Mouse (Mus musculus): ENCODE measurements around the gene Gm39566. TPM values are rescaled to one million over a fixed set of nuclear protein-coding genes. Genes with fewer than 3 reads are reported as not detected.

The Gm39566 gene
- polyA plus RNA-seq, 1 experiment from 2014 or later = not detected

Other genes with a start within 250 kb of the Gm39566 start
- gene Wrap53, start 235.0 kb downstream of the Gm39566 start, polyA plus RNA-seq (2015; fragmentation: Nextera tagmentation; extraction: Ambion mirVana) = 18.2 and 20.1 TPM in 2 replicates
- 47.9 and 57.9 TPM in 2 replicates for gene Trp53, start 234.9 kb downstream of the Gm39566 start, polyA plus RNA-seq (2015; fragmentation: Nextera tagmentation; extraction: Ambion mirVana)
- 105 and 117 TPM in 2 replicates for gene Atp1b2, start 209.4 kb downstream of the Gm39566 start, polyA plus RNA-seq (2015; fragmentation: Nextera tagmentation; extraction: Ambion mirVana)
- gene Shbg, start 197.4 kb downstream of the Gm39566 start, polyA plus RNA-seq (2015; fragmentation: Nextera tagmentation; extraction: Ambion mirVana) = not detected in 2 replicates
- 22.6 and 26.2 TPM in 2 replicates for gene Sat2, start 193.3 kb downstream of the Gm39566 start, polyA plus RNA-seq (2015; fragmentation: Nextera tagmentation; extraction: Ambion mirVana)
- 32.1 and 34.6 TPM in 2 replicates for gene Fxr2, start 182.3 kb downstream of the Gm39566 start, polyA plus RNA-seq (2015; fragmentation: Nextera tagmentation; extraction: Ambion mirVana)
- gene Sox15, start 160.0 kb downstream of the Gm39566 start, polyA plus RNA-seq (2015; fragmentation: Nextera tagmentation; extraction: Ambion mirVana) = not detected in 2 replicates
- 104 and 112 TPM in 2 replicates for gene Mpdu1, start 152.7 kb downstream of the Gm39566 start, polyA plus RNA-seq (2015; fragmentation: Nextera tagmentation; extraction: Ambion mirVana)
- gene Cd68, start 149.1 kb downstream of the Gm39566 start, polyA plus RNA-seq (2015; fragmentation: Nextera tagmentation; extraction: Ambion mirVana) = 10.2 and 11.5 TPM in 2 replicates
- 382 and 471 TPM in 2 replicates for gene Eif4a1, start 142.9 kb downstream of the Gm39566 start, polyA plus RNA-seq (2015; fragmentation: Nextera tagmentation; extraction: Ambion mirVana)
- gene Senp3, start 133.2 kb downstream of the Gm39566 start, polyA plus RNA-seq (2015; fragmentation: Nextera tagmentation; extraction: Ambion mirVana) = 89.8 and 104 TPM in 2 replicates
- 0.53 and 0.77 TPM in 2 replicates for gene Tnfsf13, start 129.5 kb downstream of the Gm39566 start, polyA plus RNA-seq (2015; fragmentation: Nextera tagmentation; extraction: Ambion mirVana)
- gene Tnfsf12, start 119.4 kb downstream of the Gm39566 start, polyA plus RNA-seq (2015; fragmentation: Nextera tagmentation; extraction: Ambion mirVana) = 4.4 and 5.6 TPM in 2 replicates
- 1.6 and 2.0 TPM in 2 replicates for gene Tnfsfm13, start 119.2 kb downstream of the Gm39566 start, polyA plus RNA-seq (2015; fragmentation: Nextera tagmentation; extraction: Ambion mirVana)
- gene Polr2a, start 56.7 kb downstream of the Gm39566 start, polyA plus RNA-seq (2015; fragmentation: Nextera tagmentation; extraction: Ambion mirVana) = 12.1 and 14.9 TPM in 2 replicates
- 0.41 and 0.87 TPM in 2 replicates for gene Slc35g3, start 53.3 kb downstream of the Gm39566 start, polyA plus RNA-seq (2015; fragmentation: Nextera tagmentation; extraction: Ambion mirVana)
- 5.8 and 6.2 TPM in 2 replicates for gene Zbtb4, start 49.4 kb downstream of the Gm39566 start, polyA plus RNA-seq (2015; fragmentation: Nextera tagmentation; extraction: Ambion mirVana)
- 1.4 and 2.9 TPM in 2 replicates for gene Chrnb1, start 19.4 kb downstream of the Gm39566 start, polyA plus RNA-seq (2015; fragmentation: Nextera tagmentation; extraction: Ambion mirVana)
- gene Fgf11, start 13.4 kb downstream of the Gm39566 start, polyA plus RNA-seq (2015; fragmentation: Nextera tagmentation; extraction: Ambion mirVana) = 6.7 and 7.2 TPM in 2 replicates
- 1.3 and 1.6 TPM in 2 replicates for gene Tmem102, start 9.7 kb downstream of the Gm39566 start, polyA plus RNA-seq (2015; fragmentation: Nextera tagmentation; extraction: Ambion mirVana)
- gene Spem2, start 3.2 kb upstream of the Gm39566 start, polyA plus RNA-seq (2015; fragmentation: Nextera tagmentation; extraction: Ambion mirVana) = not detected in 2 replicates
- gene Spem1, start 6.9 kb upstream of the Gm39566 start, polyA plus RNA-seq (2015; fragmentation: Nextera tagmentation; extraction: Ambion mirVana) = 0.35 and 0.45 TPM in 2 replicates
- 19.1 and 22.4 TPM in 2 replicates for gene Nlgn2, start 22.5 kb upstream of the Gm39566 start, polyA plus RNA-seq (2015; fragmentation: Nextera tagmentation; extraction: Ambion mirVana)
- gene Tmem256, start 23.2 kb upstream of the Gm39566 start, polyA plus RNA-seq (2015; fragmentation: Nextera tagmentation; extraction: Ambion mirVana) = 341 and 379 TPM in 2 replicates
- gene Plscr3, start 31.1 kb upstream of the Gm39566 start, polyA plus RNA-seq (2015; fragmentation: Nextera tagmentation; extraction: Ambion mirVana) = 37.3 and 48.6 TPM in 2 replicates
- gene Tnk1, start 43.4 kb upstream of the Gm39566 start, polyA plus RNA-seq (2015; fragmentation: Nextera tagmentation; extraction: Ambion mirVana) = 0.10 and 0.13 TPM in 2 replicates
- gene Tmem95, start 62.7 kb upstream of the Gm39566 start, polyA plus RNA-seq (2015; fragmentation: Nextera tagmentation; extraction: Ambion mirVana) = not detected in 2 replicates
- gene Kctd11, start 66.1 kb upstream of the Gm39566 start, polyA plus RNA-seq (2015; fragmentation: Nextera tagmentation; extraction: Ambion mirVana) = 2.2 and 3.2 TPM in 2 replicates
- 0.13 and 0.25 TPM in 2 replicates for gene Acap1, start 80.2 kb upstream of the Gm39566 start, polyA plus RNA-seq (2015; fragmentation: Nextera tagmentation; extraction: Ambion mirVana)
- gene 2810408A11Rik, start 85.7 kb upstream of the Gm39566 start, polyA plus RNA-seq (2015; fragmentation: Nextera tagmentation; extraction: Ambion mirVana) = 5.5 and 6.3 TPM in 2 replicates
- 17.8 and 19.0 TPM in 2 replicates for gene Neurl4, start 85.8 kb upstream of the Gm39566 start, polyA plus RNA-seq (2015; fragmentation: Nextera tagmentation; extraction: Ambion mirVana)
- gene Gps2, start 98.6 kb upstream of the Gm39566 start, polyA plus RNA-seq (2015; fragmentation: Nextera tagmentation; extraction: Ambion mirVana) = 55.2 and 65.7 TPM in 2 replicates
- 1,120 and 1,123 TPM in 2 replicates for gene Eif5a, start 106.7 kb upstream of the Gm39566 start, polyA plus RNA-seq (2015; fragmentation: Nextera tagmentation; extraction: Ambion mirVana)
- gene Ybx2, start 120.5 kb upstream of the Gm39566 start, polyA plus RNA-seq (2015; fragmentation: Nextera tagmentation; extraction: Ambion mirVana) = 5.7 and 6.2 TPM in 2 replicates
- 4.7 and 5.8 TPM in 2 replicates for gene Slc2a4, start 132.9 kb upstream of the Gm39566 start, polyA plus RNA-seq (2015; fragmentation: Nextera tagmentation; extraction: Ambion mirVana)
- gene Cldn7, start 149.5 kb upstream of the Gm39566 start, polyA plus RNA-seq (2015; fragmentation: Nextera tagmentation; extraction: Ambion mirVana) = 0.17 and 0.33 TPM in 2 replicates
- 26.9 and 27.4 TPM in 2 replicates for gene Ctdnep1, start 165.9 kb upstream of the Gm39566 start, polyA plus RNA-seq (2015; fragmentation: Nextera tagmentation; extraction: Ambion mirVana)
- 168 and 188 TPM in 2 replicates for gene Elp5, start 167.2 kb upstream of the Gm39566 start, polyA plus RNA-seq (2015; fragmentation: Nextera tagmentation; extraction: Ambion mirVana)
- gene Gabarap, start 175.8 kb upstream of the Gm39566 start, polyA plus RNA-seq (2015; fragmentation: Nextera tagmentation; extraction: Ambion mirVana) = 576 and 581 TPM in 2 replicates
- gene Phf23, start 180.5 kb upstream of the Gm39566 start, polyA plus RNA-seq (2015; fragmentation: Nextera tagmentation; extraction: Ambion mirVana) = 54.2 and 55.4 TPM in 2 replicates
- 21.0 and 25.4 TPM in 2 replicates for gene Dvl2, start 185.3 kb upstream of the Gm39566 start, polyA plus RNA-seq (2015; fragmentation: Nextera tagmentation; extraction: Ambion mirVana)
- gene Acadvl, start 200.1 kb upstream of the Gm39566 start, polyA plus RNA-seq (2015; fragmentation: Nextera tagmentation; extraction: Ambion mirVana) = 66.6 and 69.1 TPM in 2 replicates
- 23.1 and 23.4 TPM in 2 replicates for gene Dlg4, start 201.6 kb upstream of the Gm39566 start, polyA plus RNA-seq (2015; fragmentation: Nextera tagmentation; extraction: Ambion mirVana)
- gene Asgr1, start 238.8 kb upstream of the Gm39566 start, polyA plus RNA-seq (2015; fragmentation: Nextera tagmentation; extraction: Ambion mirVana) = 3.9 and 4.4 TPM in 2 replicates

Data from hindbrain, embryonic 16.5 days (tissue).